Mouse (Mus musculus) inflammation-experienced regulatory T-cells, adult 6 months (primary cell): ENCODE measurements around the gene Ap2a1. TPM values are rescaled to one million over a fixed set of nuclear protein-coding genes. Genes with fewer than 3 reads are reported as not detected.

ENCODE experiments used
- ATAC-seq: one replicate; pipeline ENCODE4 v1.8.0; 2017
- polyA plus RNA-seq, 3 experiments: library from polyadenylated mRNA; unstranded; fragments of 100-300 nt; shearing (Covaris generic); gene quantifications; one replicate each; pipeline ENCODE4 v1.2.1; 2017

The Ap2a1 gene
- polyA plus RNA-seq, 3 experiments from 2014 or later, result 6.1 to 12.1 (median 7.1) TPM

DNA sequence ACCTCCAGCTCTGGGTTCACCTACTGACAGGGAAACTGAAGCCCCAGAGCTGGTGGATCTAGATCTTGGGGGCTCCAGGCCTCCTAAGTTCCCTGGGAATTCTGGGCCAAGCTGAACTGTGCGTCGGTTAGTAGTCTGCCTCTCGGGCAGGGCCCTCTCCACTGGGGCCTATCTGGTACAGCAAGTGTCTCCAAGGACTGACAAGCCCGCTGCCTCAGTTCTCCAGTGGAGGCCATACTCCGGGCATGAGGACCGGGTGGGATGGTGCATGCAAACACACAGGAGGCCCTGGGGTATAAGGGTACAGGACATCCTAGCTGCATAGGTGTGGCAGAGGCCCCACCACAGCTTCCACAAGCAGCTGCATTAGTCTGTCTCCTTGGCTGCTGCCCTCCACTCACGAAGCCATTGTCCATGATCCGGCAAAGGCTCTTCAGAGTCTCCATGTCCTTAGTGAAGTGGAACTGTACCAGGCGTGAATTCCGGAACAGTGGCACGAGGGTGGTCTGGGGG, 65.3 kb downstream of the Ap2a1 start:
- no peak for ATAC-seq

GRCm38 (mm10) chr7:44863210-44863609, 66.1 kb downstream of the Ap2a1 start:
- ATAC-seq, result no peak

GRCm38 (mm10) chr7:44862434-44862833, 66.9 kb downstream of the Ap2a1 start:
- no peak for ATAC-seq

DNA sequence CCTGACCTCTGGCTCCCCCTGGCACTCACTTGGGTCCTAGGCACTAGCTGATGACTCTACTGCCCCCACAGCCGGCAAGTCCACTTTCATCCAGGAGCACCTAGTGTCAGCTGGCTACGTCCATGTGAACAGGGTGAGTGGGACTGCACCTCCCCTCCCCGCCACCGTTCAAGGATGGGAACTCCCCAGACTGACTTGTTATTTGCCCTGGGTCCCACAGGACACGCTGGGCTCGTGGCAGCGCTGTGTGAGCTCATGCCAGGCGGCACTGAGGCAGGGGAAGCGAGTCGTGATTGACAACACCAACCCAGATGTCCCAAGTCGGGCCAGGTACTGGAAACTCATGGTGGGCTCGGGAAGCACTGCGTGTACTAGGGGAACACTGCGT, 67.9 kb downstream of the Ap2a1 start:
- no peak for ATAC-seq

- ATAC-seq, result no peak
Measured at GRCm38 (mm10) chr7:44860576-44861428, 68.5 kb downstream of the Ap2a1 start.

DNA sequence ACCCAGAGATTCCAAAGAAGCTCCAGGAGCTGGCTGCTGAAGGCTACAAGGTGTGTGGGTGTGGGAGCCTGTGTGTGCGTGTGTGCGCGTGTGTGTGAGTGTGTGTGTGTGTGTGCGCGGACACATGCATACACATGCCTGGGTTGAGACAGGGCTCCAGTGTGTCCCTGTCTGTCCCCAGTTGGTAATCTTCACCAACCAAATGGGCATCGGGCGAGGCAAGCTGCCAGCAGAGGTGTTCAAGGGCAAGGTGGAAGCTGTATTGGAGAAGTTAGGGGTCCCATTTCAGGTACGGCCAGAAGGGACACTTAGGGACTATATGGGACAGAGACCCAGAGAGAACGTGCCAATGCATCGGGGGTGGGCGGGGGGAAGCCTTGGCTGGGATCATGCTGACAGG, 69.4 kb downstream of the Ap2a1 start:
- ATAC-seq, result no peak

GRCm38 (mm10) chr7:44857905-44858304, 71.4 kb downstream of the Ap2a1 start:
- no peak for ATAC-seq

GRCm38 (mm10) chr7:44857042-44857552, 72.2 kb downstream of the Ap2a1 start, which contains the start of gene Pnkp:
Gene Pnkp, plus strand, starts transcription at chr7:44857139.
- ATAC-seq, result peak; percentile 64

DNA sequence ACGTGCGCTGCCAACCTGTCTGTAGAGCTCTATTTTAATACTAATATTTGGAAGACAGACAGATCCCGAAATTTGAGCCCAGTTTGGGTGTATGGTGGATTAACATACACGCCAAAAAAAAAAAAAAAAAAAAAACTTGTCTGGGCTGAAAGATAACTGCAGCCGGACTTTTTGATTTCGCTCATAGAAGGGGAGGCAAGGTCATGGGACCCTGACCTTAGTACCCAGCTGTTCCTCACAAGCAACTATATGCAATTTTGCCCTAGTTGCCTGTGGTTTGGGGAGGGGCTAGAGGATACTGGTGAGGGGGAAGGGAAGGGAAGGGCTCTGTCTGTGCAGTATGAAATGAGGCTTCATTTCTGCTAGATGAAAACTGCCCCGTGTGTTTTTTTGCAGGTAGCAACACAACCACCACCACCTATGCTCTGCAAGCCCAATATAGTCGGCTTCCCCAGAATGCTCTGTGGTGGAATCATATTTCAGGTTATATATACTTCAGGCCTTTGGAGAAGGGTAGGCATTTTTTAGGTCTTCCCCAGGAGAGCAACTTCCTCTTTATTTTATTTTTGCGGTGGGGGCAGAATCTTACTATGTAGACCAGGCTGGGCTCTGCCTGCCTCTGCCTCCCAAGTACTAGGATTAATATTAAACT, 72.9 kb downstream of the Ap2a1 start:
- no peak for ATAC-seq

GRCm38 (mm10) chr7:44855036-44855435, 74.3 kb downstream of the Ap2a1 start:
- ATAC-seq, result no peak

DNA sequence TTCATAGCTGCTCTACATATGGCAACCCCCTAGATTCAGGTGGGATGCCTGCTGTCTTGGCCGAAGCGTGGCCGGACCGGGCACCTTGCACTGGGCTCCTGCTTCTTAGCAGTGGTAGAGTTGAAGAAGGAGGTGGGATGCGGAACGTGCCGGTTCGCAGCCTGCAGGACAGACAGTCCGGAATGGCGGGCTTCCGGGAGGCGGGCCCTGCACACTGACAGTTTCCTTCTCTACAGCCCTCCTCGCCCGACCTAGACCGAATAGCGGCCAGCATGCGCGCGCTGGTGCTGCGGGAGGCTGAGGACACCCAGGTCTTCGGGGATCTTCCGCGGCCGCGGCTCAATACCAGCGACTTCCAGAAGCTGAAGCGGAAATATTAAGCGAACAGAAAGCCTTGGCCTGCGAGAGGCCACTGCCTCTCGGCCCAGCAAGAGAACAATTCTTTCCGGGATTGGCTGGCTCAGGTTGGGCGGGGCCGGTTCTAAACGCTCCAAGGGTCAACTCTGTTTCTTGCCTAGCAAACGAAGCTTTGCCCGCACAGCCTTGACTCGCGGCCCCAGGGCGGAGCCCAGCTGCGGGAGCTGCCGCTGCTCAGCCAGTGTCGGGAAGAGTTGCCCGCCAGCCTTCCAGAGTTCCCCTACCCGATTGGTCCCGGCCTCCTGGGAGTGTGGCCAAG, 74.8 kb downstream of the Ap2a1 start:
- ATAC-seq, result peak; percentile 51

DNA sequence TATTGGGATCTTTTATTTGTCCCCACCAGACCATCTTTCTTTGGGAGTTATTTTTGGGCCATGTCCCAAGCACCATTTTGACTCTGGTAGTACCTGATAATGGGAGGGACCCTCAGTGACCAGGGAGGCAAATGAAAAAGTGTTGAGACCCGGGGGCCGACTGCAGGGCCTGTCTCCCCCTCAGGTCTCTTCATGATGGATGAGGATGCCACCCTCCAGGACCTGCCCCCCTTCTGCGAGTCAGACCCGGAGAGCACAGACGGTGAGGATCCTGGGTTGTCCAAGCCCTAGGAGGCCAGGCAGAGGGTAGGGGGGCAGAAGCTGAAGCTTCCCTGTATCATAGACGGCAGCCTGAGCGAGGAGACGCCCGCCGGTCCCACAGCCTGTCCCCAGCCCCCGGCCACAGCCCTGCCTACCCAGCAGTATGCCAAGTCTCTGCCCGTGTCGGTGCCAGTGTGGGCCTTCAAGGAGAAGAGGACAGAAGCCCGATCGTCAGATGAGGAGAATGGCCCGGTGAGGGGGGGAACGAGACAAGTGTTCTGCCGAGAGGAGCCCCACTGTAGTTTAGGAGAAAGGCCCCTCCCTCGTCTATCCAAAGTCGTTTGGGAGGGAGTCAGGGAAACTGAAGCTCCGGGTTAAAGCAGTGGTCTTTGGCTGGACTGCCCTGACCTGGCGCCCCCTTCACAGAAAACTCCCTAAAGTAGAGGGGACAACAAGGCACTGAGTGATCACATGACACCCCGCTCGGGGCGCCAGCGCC, 75.5 kb downstream of the Ap2a1 start:
- no peak for ATAC-seq

DNA sequence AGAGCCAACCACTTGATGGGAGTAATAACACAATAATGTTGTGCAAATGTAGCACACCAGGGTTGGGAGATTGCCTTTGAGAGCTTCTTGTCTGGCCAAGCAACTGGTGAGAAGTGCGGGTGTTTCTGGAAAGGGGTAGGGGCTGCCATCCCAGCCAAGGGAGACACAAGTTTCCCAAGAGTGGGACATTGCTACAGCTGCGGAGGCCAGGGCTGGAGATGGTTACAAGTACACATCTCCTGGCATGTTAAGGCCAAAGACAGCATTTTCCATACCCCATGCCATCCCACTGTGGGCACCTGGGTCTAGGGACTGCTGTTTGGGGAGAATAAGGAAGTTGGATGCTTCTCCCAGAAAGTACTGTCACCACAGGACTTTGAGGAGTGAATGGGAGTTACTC, 76.2 kb downstream of the Ap2a1 start:
- no peak for ATAC-seq

DNA sequence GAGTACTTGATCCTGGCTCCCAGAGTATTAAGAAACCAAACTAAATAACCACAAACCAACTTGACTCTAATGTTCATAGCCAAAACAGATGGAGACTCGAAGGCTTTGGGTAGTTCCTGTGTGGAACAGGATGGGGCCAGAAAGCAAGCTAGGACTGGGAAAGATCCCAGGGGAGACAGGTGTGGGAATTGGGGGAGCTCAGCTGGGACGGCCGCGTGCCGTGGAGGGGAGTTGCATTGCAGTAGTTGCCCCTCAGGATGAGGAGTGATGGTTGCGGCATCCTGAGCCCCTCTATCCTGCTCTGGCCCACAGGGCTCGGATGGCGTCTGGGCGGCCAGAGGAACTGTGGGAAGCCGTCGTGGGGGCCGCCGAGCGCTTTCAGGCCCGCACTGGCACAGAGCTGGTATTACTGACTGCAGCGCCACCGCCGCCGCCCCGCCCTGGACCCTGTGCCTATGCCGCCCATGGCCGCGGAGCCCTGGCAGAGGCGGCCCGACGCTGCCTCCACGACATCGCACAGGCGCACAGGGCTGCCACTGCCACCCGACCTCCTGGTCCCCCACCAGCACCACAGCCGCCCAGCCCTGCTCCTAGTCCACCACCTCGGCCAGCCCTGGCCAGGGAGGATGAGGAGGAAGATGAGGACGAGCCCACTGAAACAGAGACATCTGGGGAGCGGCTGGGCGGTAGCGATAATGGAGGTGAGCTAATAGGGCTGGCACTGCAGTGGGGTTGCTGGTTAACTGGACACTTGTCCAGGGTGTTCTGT, 76.9 kb downstream of the Ap2a1 start:
- no peak for ATAC-seq

DNA sequence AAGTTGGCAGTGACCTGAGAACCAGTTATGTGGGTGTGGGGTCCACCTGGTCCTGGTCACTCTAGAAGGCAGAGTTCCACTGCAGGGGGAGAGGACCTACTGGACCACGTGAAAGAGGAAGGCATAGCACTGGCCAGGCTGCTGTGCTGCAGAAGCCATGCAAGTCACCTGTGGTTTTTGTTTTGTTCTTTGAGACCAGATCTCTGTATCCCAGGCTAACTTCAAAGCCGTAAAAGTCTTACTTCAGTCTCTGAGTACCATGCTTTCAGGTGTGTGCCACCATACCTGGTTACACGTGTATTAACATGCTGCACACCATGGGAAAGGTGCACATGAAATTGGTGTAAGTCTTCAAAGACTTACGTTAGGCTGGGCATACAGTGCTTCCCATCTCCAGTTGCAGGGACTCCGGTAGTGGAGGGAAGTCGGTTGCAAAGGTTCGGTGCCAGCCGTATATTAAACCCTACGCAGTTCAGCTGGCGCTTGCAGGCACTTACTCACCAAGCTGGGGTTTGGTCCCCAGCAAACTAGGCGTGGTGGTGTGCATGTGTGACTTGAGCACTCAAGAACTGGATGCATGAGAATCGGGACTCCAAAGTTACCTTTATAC, 77.6 kb downstream of the Ap2a1 start:
- no peak for ATAC-seq

DNA sequence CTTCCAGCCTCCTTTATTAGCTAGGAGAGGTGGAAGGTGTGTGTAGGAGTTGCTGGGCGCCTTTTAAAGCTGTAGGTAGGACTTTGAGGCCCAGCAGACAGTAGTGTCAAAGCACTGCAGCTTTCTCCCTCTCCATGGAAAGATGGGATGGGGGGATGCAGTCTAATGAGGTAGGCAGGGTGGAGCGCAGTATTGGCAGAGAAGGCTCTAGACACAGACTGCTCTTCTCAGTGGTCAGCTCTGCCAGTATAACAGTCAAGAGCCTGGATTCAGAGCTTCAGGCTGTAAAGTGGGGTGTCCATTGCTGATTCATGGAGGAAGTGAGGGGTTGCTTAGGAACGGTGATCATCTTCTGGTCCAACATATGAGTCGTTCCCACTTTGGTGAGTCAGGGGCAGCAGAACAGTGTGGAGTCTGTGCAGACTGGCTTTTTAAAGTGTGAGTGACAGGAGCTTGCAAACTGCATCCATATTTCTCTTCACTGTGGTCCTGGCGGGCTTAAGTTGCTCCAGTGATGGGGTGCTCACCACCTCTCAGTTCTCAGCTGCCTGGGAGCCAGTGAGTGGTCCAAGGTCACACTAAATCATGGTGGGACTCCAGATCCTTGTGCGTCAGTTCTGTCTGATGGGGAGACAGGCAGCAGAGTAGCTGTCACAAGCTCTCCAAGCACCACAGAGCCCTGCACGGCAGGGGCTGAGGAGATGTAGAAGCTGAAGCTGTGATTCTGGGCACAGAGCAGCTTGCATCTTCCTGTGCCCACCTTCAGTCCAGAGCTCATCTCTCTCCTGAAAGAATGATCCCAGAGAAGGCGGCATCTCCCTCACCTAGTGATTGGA, 78.3 kb downstream of the Ap2a1 start:
- ATAC-seq, result no peak
